In genomic region chr5:124777178-124777709, GRCm38 (mm10) we compare ENCODE assay signal across 8 mouse cellular contexts. TPM values are rescaled to one million over a fixed set of nuclear protein-coding genes. Genes with fewer than 3 reads are reported as not detected.
DNase-seq lines count a peak whose midpoint lies in the region; ATAC-seq lines count a peak whose summit lies in the region.
"Had no signal": no experiment of that assay in that cellular context is flagged by ENCODE, and none has a peak within 500 bp of the region (broad histone marks: within the 10 kb centered on the region; RNA-seq: fewer than 3 reads in every experiment).

No protein-coding gene starts in this region.

- H3K9ac ChIP-seq in neural tube, embryonic 15.5 days (replicated peaks), result no peak overlapping the region
- H3K9ac ChIP-seq: limb, embryonic 12.5 days had no signal

- peak; percentile 19 for DNase-seq in neural tube, embryonic 10.5 days (ENCODE audit: extremely low spot score, low spot score)
- DNase-seq in adipocyte (ENCODE audit: low spot score), result peak; percentile 81
- peak; percentile 43 to 75 for DNase-seq in cerebellum, postnatal 4 days (ENCODE audit: low spot score in 2 of 2)
- peak; percentile 45 for DNase-seq in limb, embryonic 10.5 days (ENCODE audit: low spot score)
- peak; percentile 11 to 15 for DNase-seq in right cerebral cortex, postnatal 36 days (ENCODE audit: low spot score in 2 of 2)

- WGBS in neural tube, embryonic 15.5 days, result 63% methylated on average over 6 of the region's 6 CpGs
- 58% methylated on average over 6 of the region's 6 CpGs for WGBS in limb, embryonic 10.5 days

- no peak for ATAC-seq in neural tube, embryonic 15.5 days (ENCODE audit: low FRiP score)
- ATAC-seq in hematopoietic stem cell, adult 5-6 weeks (replicated peaks in 1 of 2; ENCODE audit: insufficient read depth in 1 of 2, low FRiP score in 2 of 2, low TSS enrichment in 1 of 2, low read depth in 1 of 2, poor library complexity in 2 of 2, severe bottlenecking in 2 of 2), result peak; percentile 41 to 62

- H3K9me3 ChIP-seq in neural tube, embryonic 15.5 days (replicated peaks), result no peaks in the 10 kb centered on the region
- 0 out of 2 replicates have a peak, but pooled peaks cover 2% of the 10 kb centered on the region for H3K9me3 ChIP-seq in limb, embryonic 10.5 days (replicated peaks)

- H3K4me1 ChIP-seq in neural tube, embryonic 15.5 days, result no peaks in the 10 kb centered on the region
- H3K4me1 ChIP-seq in limb, embryonic 10.5 days, result no peaks in the 10 kb centered on the region
- H3K4me1 ChIP-seq: limb, embryonic 12.5 days had no signal

- H3K4me2 ChIP-seq in neural tube, embryonic 15.5 days, result no peak overlapping the region
- H3K4me2 ChIP-seq: limb, embryonic 12.5 days had no signal

- no peaks in the 10 kb centered on the region for H3K27me3 ChIP-seq in neural tube, embryonic 15.5 days (replicated peaks)
- no peaks in the 10 kb centered on the region for H3K27me3 ChIP-seq in limb, embryonic 10.5 days (ENCODE audit: low read depth, poor library complexity, severe bottlenecking)
- H3K27me3 ChIP-seq: limb, embryonic 12.5 days had no signal

- no peaks in the 10 kb centered on the region for H3K36me3 ChIP-seq in neural tube, embryonic 15.5 days
- H3K36me3 ChIP-seq in limb, embryonic 10.5 days, result no peaks in the 10 kb centered on the region
- H3K36me3 ChIP-seq: limb, embryonic 12.5 days had no signal

- no peak overlapping the region for H3K4me3 ChIP-seq in neural tube, embryonic 15.5 days (replicated peaks)
- no peak overlapping the region for H3K4me3 ChIP-seq in limb, embryonic 10.5 days
- H3K4me3 ChIP-seq: limb, embryonic 12.5 days had no signal

- no peak overlapping the region for H3K27ac ChIP-seq in neural tube, embryonic 15.5 days (replicated peaks)
- H3K27ac ChIP-seq in limb, embryonic 10.5 days, result no peak overlapping the region
- H3K27ac ChIP-seq: limb, embryonic 12.5 days had no signal

RNA-seq across cellular contexts. Expression of gene Dnah10, which starts 52.4 kb away (rescaled TPM):
- polyA plus RNA-seq in neural tube, embryonic 15.5 days (2015; fragmentation: Nextera tagmentation; extraction: Ambion mirVana), result 0.13 and 0.15 TPM in 2 replicates
- not detected in 2 replicates for total RNA-seq in hematopoietic stem cell, adult 5-6 weeks (2017)
- polyA plus RNA-seq in limb, embryonic 10.5 days (2016; fragmentation: Nextera tagmentation; extraction: Ambion mirVana), result 0.01 and 0.06 TPM in 2 replicates

Comparison
In these comparisons a context has a peak if more than half of its experiments do, and no peak if none do; other contexts are left out.
1. DNase-seq: peak in every context shown above with its lines; median percentile 81 in adipocyte; 59 in cerebellum, postnatal 4 days; 45 in limb, embryonic 10.5 days; 19 in neural tube, embryonic 10.5 days; 13 in right cerebral cortex, postnatal 36 days.